Mouse (Mus musculus) liver, embryonic 15.5 days (tissue): ENCODE results near the gene Nmi. TPM values are rescaled to one million over a fixed set of nuclear protein-coding genes. Genes with fewer than 3 reads are reported as not detected.

ENCODE experiments used
- ATAC-seq: fragments of 200-750 bp; cut with Nextera tagmentation; 2 replicates; pipeline ENCODE4 v1.8.0; 2017; ENCODE audit warnings: moderate number of reproducible peaks, mild to moderate bottlenecking, moderate library complexity; ENCODE audit not compliant: insufficient read depth
- H3K27ac ChIP-seq: fragments of 300-500 bp; sonication (generic); replicated peaks from 2 replicates; pipeline ENCODE4 v1.5.1; 2015; ENCODE audit warnings: mild to moderate bottlenecking, inconsistent platforms
- H3K27me3 ChIP-seq: fragments of 300-500 bp; sonication (generic); 2 replicates; pipeline ENCODE4 v1.6.1; 2015; ENCODE audit warnings: mild to moderate bottlenecking, inconsistent platforms
- H3K36me3 ChIP-seq: fragments of 300-500 bp; sonication (generic); replicated peaks from 2 replicates; pipeline ENCODE4 v1.6.1; 2015; ENCODE audit warnings: moderate library complexity, mild to moderate bottlenecking, inconsistent platforms
- H3K4me1 ChIP-seq: fragments of 300-500 bp; sonication (generic); replicated peaks from 2 replicates; pipeline ENCODE4 v1.6.1; 2015; ENCODE audit warnings: inconsistent platforms
- H3K4me2 ChIP-seq: fragments of 300-500 bp; sonication (generic); 2 replicates; pipeline ENCODE4 v1.6.1; 2015; ENCODE audit warnings: moderate library complexity, mild to moderate bottlenecking, inconsistent platforms
- H3K4me3 ChIP-seq: fragments of 300-500 bp; sonication (generic); replicated peaks from 2 replicates; pipeline ENCODE4 v1.5.1; 2015; ENCODE audit warnings: mild to moderate bottlenecking, inconsistent platforms
- H3K9ac ChIP-seq: fragments of 300-500 bp; sonication (generic); 2 replicates; pipeline ENCODE4 v1.6.1; 2015; ENCODE audit warnings: moderate library complexity, mild to moderate bottlenecking, inconsistent platforms
- H3K9me3 ChIP-seq: fragments of 300-500 bp; sonication (generic); replicated peaks from 2 replicates; pipeline ENCODE4 v1.6.1; 2016; ENCODE audit warnings: inconsistent platforms
- WGBS: fragments of 180-500 bp; shearing (Covaris S2); methylation state at CpG from one replicate; pipeline ENCODE4 v1.1.7; 2015; ENCODE audit warnings: mixed read lengths; ENCODE audit not compliant: insufficient replicate concordance; 5-methylcytosine and 5-hydroxymethylcytosine counted together
- polyA plus RNA-seq: library from polyadenylated mRNA; unstranded; fragments of >200 nt; fragmentation: Nextera tagmentation; extraction: Ambion mirVana; gene quantifications from 2 replicates; pipeline ENCODE4 v1.2.1, GENCODE M21; 2015

The Nmi gene
- polyA plus RNA-seq, 1 experiment from 2014 or later, result 11.9 TPM

GRCm38 (mm10) chr2:51985241-51985640, 11.9 kb upstream of the Nmi start:
- no peak overlapping the region for H3K9ac ChIP-seq

GRCm38 (mm10) chr2:51982288-51982687, 9.0 kb upstream of the Nmi start:
- Histone ChIP-seq H3K9me3 (no peaks in the 10 kb centered on the region), H3K4me1 (peaks cover 5% of the 10 kb centered on the region; the same call in 1 of the 2 replicates), H3K9ac (no peak overlapping the region; the same call in 1 of the 2 replicates), H3K4me2 (peak overlapping the region; percentile 54), H3K36me3 (no peaks in the 10 kb centered on the region), H3K4me3 (peak overlapping the region; percentile 38), H3K27ac (no peak overlapping the region), H3K27me3 (no peaks in the 10 kb centered on the region)
- ATAC-seq, result no peak
- 28% methylated on average over 13 of the region's 13 CpGs for WGBS

More at GRCm38 (mm10) chr2:51985241-51985640, 11.9 kb upstream of the Nmi start:
- Histone ChIP-seq H3K4me3 (no peak overlapping the region), H3K27ac (no peak overlapping the region), H3K4me2 (no peak overlapping the region), H3K27me3 (no peaks in the 10 kb centered on the region), H3K4me1 (peaks cover 5% of the 10 kb centered on the region; the same call in 1 of the 2 replicates), H3K9me3 (no peaks in the 10 kb centered on the region), H3K36me3 (no peaks in the 10 kb centered on the region)
- no peak for ATAC-seq
- WGBS, result 75% methylated on average over 10 of the region's 10 CpGs

- ATAC-seq, result no peak
- WGBS, result 11% methylated on average over 11 of the region's 11 CpGs
- Histone ChIP-seq H3K4me3 (no peak overlapping the region), H3K4me1 (peaks cover 5% of the 10 kb centered on the region; the same call in 1 of the 2 replicates), H3K27me3 (no peaks in the 10 kb centered on the region), H3K9me3 (no peaks in the 10 kb centered on the region), H3K4me2 (peak overlapping the region; percentile 54), H3K36me3 (no peaks in the 10 kb centered on the region), H3K27ac (no peak overlapping the region), H3K9ac (no peak overlapping the region)
Measured at GRCm38 (mm10) chr2:51981630-51982029, 8.3 kb upstream of the Nmi start.

GRCm38 (mm10) chr2:51972641-51973409, 469 bp downstream of the Nmi start:
- no peaks in the 10 kb centered on the region for H3K36me3 ChIP-seq
- H3K27ac ChIP-seq, result peak overlapping the region; percentile 78
- peaks cover 13% of the 10 kb centered on the region for H3K4me1 ChIP-seq
- no peaks in the 10 kb centered on the region for H3K27me3 ChIP-seq
- H3K9ac ChIP-seq, result peak overlapping the region; percentile 62
- peak; percentile 74 for ATAC-seq
- peak overlapping the region; percentile 76 for H3K4me2 ChIP-seq
- 2% methylated on average over 40 of the region's 40 CpGs for WGBS
- H3K9me3 ChIP-seq, result no peaks in the 10 kb centered on the region
- peak overlapping the region; percentile 73 for H3K4me3 ChIP-seq

- Histone ChIP-seq H3K27me3 (no peaks in the 10 kb centered on the region), H3K9me3 (no peaks in the 10 kb centered on the region), H3K4me1 (peaks cover 13% of the 10 kb centered on the region), H3K4me3 (peak overlapping the region; percentile 73), H3K4me2 (peak overlapping the region; percentile 76), H3K27ac (peak overlapping the region; percentile 78; the same call in 1 of the 2 replicates), H3K36me3 (no peaks in the 10 kb centered on the region), H3K9ac (no peak overlapping the region)
- peak; percentile 35; the same call in 1 of the 2 replicates for ATAC-seq
- WGBS, result 18% methylated on average over 5 of the region's 5 CpGs
Measured at GRCm38 (mm10) chr2:51972142-51972541, 1.2 kb downstream of the Nmi start.

- no peak for ATAC-seq
- 94% methylated on average over 4 of the region's 4 CpGs for WGBS
- no peak overlapping the region for H3K27ac ChIP-seq
Measured at GRCm38 (mm10) chr2:51970897-51971296, 2.4 kb downstream of the Nmi start.

GRCm38 (mm10) chr2:51967288-51967687, 6.0 kb downstream of the Nmi start:
- WGBS, result 61% methylated on average over 3 of the region's 3 CpGs
- no peak overlapping the region for H3K9ac ChIP-seq
- no peak overlapping the region for H3K4me2 ChIP-seq
- peaks cover 2% of the 10 kb centered on the region; the same call in 1 of the 2 replicates for H3K4me1 ChIP-seq
- no peak overlapping the region for H3K4me3 ChIP-seq
- no peaks in the 10 kb centered on the region for H3K9me3 ChIP-seq
- no peaks in the 10 kb centered on the region for H3K27me3 ChIP-seq
- ATAC-seq, result no peak
- no peak overlapping the region for H3K27ac ChIP-seq
- H3K36me3 ChIP-seq, result no peaks in the 10 kb centered on the region

More at GRCm38 (mm10) chr2:51970897-51971296, 2.4 kb downstream of the Nmi start:
- Histone ChIP-seq H3K4me1 (peaks cover 13% of the 10 kb centered on the region), H3K9me3 (no peaks in the 10 kb centered on the region), H3K4me3 (no peak overlapping the region), H3K9ac (no peak overlapping the region), H3K27me3 (no peaks in the 10 kb centered on the region), H3K4me2 (no peak overlapping the region), H3K36me3 (no peaks in the 10 kb centered on the region)

GRCm38 (mm10) chr2:51953648-51954204, 19.6 kb downstream of the Nmi start:
- H3K27me3 ChIP-seq, result no peaks in the 10 kb centered on the region
- no peaks in the 10 kb centered on the region for H3K9me3 ChIP-seq
- no peak overlapping the region for H3K4me2 ChIP-seq
- ATAC-seq, result no peak
- no peaks in the 10 kb centered on the region for H3K4me1 ChIP-seq
- H3K27ac ChIP-seq, result no peak overlapping the region
- no peak overlapping the region for H3K4me3 ChIP-seq
- no peaks in the 10 kb centered on the region for H3K36me3 ChIP-seq
- WGBS, result 48% methylated on average over 7 of the region's 7 CpGs
- no peak overlapping the region for H3K9ac ChIP-seq

GRCm38 (mm10) chr2:51950876-51951275, 22.4 kb downstream of the Nmi start:
- H3K27ac ChIP-seq, result no peak overlapping the region
- WGBS, result 43% methylated on average over 1 of the region's 1 CpGs
- ATAC-seq, result no peak

GRCm38 (mm10) chr2:51948105-51948830, 25.0 kb downstream of the Nmi start:
- Histone ChIP-seq H3K4me2 (no peak overlapping the region), H3K9ac (no peak overlapping the region), H3K27me3 (no peaks in the 10 kb centered on the region), H3K4me3 (no peak overlapping the region), H3K9me3 (no peaks in the 10 kb centered on the region), H3K27ac (no peak overlapping the region), H3K36me3 (no peaks in the 10 kb centered on the region), H3K4me1 (no peaks in the 10 kb centered on the region)
- 65% methylated on average over 6 of the region's 6 CpGs for WGBS
- ATAC-seq, result no peak

More at GRCm38 (mm10) chr2:51950876-51951275, 22.4 kb downstream of the Nmi start:
- Histone ChIP-seq H3K9me3 (no peaks in the 10 kb centered on the region), H3K9ac (no peak overlapping the region), H3K27me3 (no peaks in the 10 kb centered on the region), H3K36me3 (no peaks in the 10 kb centered on the region), H3K4me2 (no peak overlapping the region), H3K4me3 (no peak overlapping the region), H3K4me1 (no peaks in the 10 kb centered on the region)

- H3K27me3 ChIP-seq, result no peaks in the 10 kb centered on the region
- no peak overlapping the region for H3K4me3 ChIP-seq
- H3K27ac ChIP-seq, result no peak overlapping the region
- WGBS, result 49% methylated on average over 2 of the region's 2 CpGs
- no peak for ATAC-seq
- H3K4me1 ChIP-seq, result peaks cover 10% of the 10 kb centered on the region; the same call in 1 of the 2 replicates
- H3K36me3 ChIP-seq, result no peaks in the 10 kb centered on the region
- H3K4me2 ChIP-seq, result no peak overlapping the region
- no peak overlapping the region for H3K9ac ChIP-seq
- no peaks in the 10 kb centered on the region for H3K9me3 ChIP-seq
Measured at GRCm38 (mm10) chr2:51945812-51946211, 27.5 kb downstream of the Nmi start.
